Mouse (Mus musculus) midbrain, embryonic 13.5 days (tissue): ENCODE results near the gene Fam71e1. TPM values are rescaled to one million over a fixed set of nuclear protein-coding genes. Genes with fewer than 3 reads are reported as not detected.

Source experiments
- ATAC-seq: fragments of 200-750 bp; cut with Nextera tagmentation; 2 replicates; pipeline ENCODE4 v1.8.0; 2017; ENCODE audit warnings: mild to moderate bottlenecking, moderate TSS enrichment, moderate library complexity
- H3K27ac ChIP-seq: fragments of 300-500 bp; sonication (generic); 2 replicates; pipeline ENCODE4 v1.5.1; 2015; ENCODE audit warnings: inconsistent platforms, mild to moderate bottlenecking, moderate library complexity
- H3K27me3 ChIP-seq: fragments of 300-500 bp; sonication (generic); 2 replicates; pipeline ENCODE4 v1.6.1; 2015; ENCODE audit warnings: mild to moderate bottlenecking, inconsistent platforms
- H3K36me3 ChIP-seq: fragments of 300-500 bp; sonication (generic); 2 replicates; pipeline ENCODE4 v1.6.1; 2015; ENCODE audit warnings: mild to moderate bottlenecking, inconsistent platforms
- H3K4me1 ChIP-seq: fragments of 300-500 bp; sonication (generic); replicated peaks from 2 replicates; pipeline ENCODE4 v1.6.1; 2015; ENCODE audit warnings: inconsistent platforms
- H3K4me2 ChIP-seq: fragments of 300-500 bp; sonication (generic); replicated peaks from 2 replicates; pipeline ENCODE4 v1.6.1; 2015; ENCODE audit warnings: moderate library complexity, mild to moderate bottlenecking, inconsistent platforms
- H3K4me3 ChIP-seq: fragments of 300-500 bp; sonication (generic); replicated peaks from 2 replicates; pipeline ENCODE4 v1.5.1; 2015; ENCODE audit warnings: mild to moderate bottlenecking, inconsistent platforms
- H3K9ac ChIP-seq: fragments of 300-500 bp; sonication (generic); replicated peaks from 2 replicates; pipeline ENCODE4 v1.6.1; 2015; ENCODE audit warnings: mild to moderate bottlenecking, inconsistent platforms
- H3K9me3 ChIP-seq: fragments of 300-500 bp; sonication (generic); 2 replicates; pipeline ENCODE4 v1.6.1; 2016; ENCODE audit warnings: mild to moderate bottlenecking, inconsistent platforms
- WGBS: fragments of 180-500 bp; shearing (Covaris S2); methylation state at CpG from one replicate; pipeline ENCODE4 v1.1.7; 2015; 5-methylcytosine and 5-hydroxymethylcytosine counted together
- polyA plus RNA-seq: library from polyadenylated mRNA; unstranded; fragments of >200 nt; fragmentation: Nextera tagmentation; extraction: Ambion mirVana; gene quantifications from 2 replicates; pipeline ENCODE4 v1.2.1, GENCODE M21; 2015

Gene Fam71e1
- polyA plus RNA-seq, 1 experiment from 2014 or later: 43.0 TPM

GRCm38 (mm10) chr7:44465111-44465510 is 31.3 kb upstream of the Fam71e1 start, which contains the start of gene Aspdh:
TSS of gene Aspdh (plus strand) at chr7:44465391.
- H3K4me1 ChIP-seq: peaks cover 73% of the 10 kb centered on the region
- H3K27ac ChIP-seq: peak within 1 kb of the TSS; percentile 92
- no peaks in the 10 kb centered on the region for H3K9me3 ChIP-seq
- peak within 1 kb of the TSS; percentile 47 for H3K9ac ChIP-seq
- ATAC-seq: no peak
- H3K4me2 ChIP-seq: peak within 1 kb of the TSS; percentile 27
- peaks cover 10% of the 10 kb centered on the region; the same call in 1 of the 2 replicates for H3K27me3 ChIP-seq
- 37% methylated on average over 2 of the region's 2 CpGs for WGBS
- peaks cover 42% of the 10 kb centered on the region for H3K36me3 ChIP-seq
- no peak within 1 kb of the TSS for H3K4me3 ChIP-seq

- Histone ChIP-seq H3K4me3 (no peak overlapping the region), H3K4me2 (no peak overlapping the region), H3K9ac (no peak overlapping the region), H3K36me3 (peaks cover 31% of the 10 kb centered on the region), H3K9me3 (no peaks in the 10 kb centered on the region), H3K4me1 (peaks cover 78% of the 10 kb centered on the region), H3K27ac (peak overlapping the region; percentile 92), H3K27me3 (peaks cover 8% of the 10 kb centered on the region; the same call in 1 of the 2 replicates)
- WGBS: 76% methylated on average over 10 of the region's 10 CpGs
- ATAC-seq: no peak
Measured at GRCm38 (mm10) chr7:44466006-44466887, 30.1 kb upstream of the Fam71e1 start.

- no peak overlapping the region for H3K4me3 ChIP-seq
- peaks cover 24% of the 10 kb centered on the region for H3K36me3 ChIP-seq
- 0 out of 2 replicates have a peak, but pooled peaks cover 1% of the 10 kb centered on the region for H3K27me3 ChIP-seq
- peak; percentile 1; the same call in 1 of the 2 replicates for ATAC-seq
- peaks cover 78% of the 10 kb centered on the region for H3K4me1 ChIP-seq
- no peak overlapping the region for H3K4me2 ChIP-seq
- H3K9ac ChIP-seq: no peak overlapping the region
- H3K27ac ChIP-seq: peak overlapping the region; percentile 92
- no peaks in the 10 kb centered on the region for H3K9me3 ChIP-seq
- WGBS: 78% methylated on average over 16 of the region's 16 CpGs
Measured at GRCm38 (mm10) chr7:44466888-44467311, 29.5 kb upstream of the Fam71e1 start.

- H3K4me1 ChIP-seq: peaks cover 78% of the 10 kb centered on the region
- peaks cover 14% of the 10 kb centered on the region for H3K36me3 ChIP-seq
- peak; percentile 96 for ATAC-seq
Measured at GRCm38 (mm10) chr7:44467811-44468411, 28.5 kb upstream of the Fam71e1 start, which contains the start of gene Josd2. TSS of gene Josd2 (plus strand) at chr7:44467980.

GRCm38 (mm10) chr7:44468644-44469285 is 27.6 kb upstream of the Fam71e1 start:
- Histone ChIP-seq H3K36me3 (peaks cover 6% of the 10 kb centered on the region), H3K4me3 (peak overlapping the region; percentile 51), H3K4me2 (peak overlapping the region; percentile 74), H3K9me3 (no peaks in the 10 kb centered on the region), H3K27me3 (no peaks in the 10 kb centered on the region), H3K9ac (peak overlapping the region; percentile 69), H3K4me1 (peaks cover 77% of the 10 kb centered on the region), H3K27ac (peak overlapping the region; percentile 92)
- WGBS: 58% methylated on average over 15 of the region's 15 CpGs
- ATAC-seq: no peak

More at GRCm38 (mm10) chr7:44467811-44468411, 28.5 kb upstream of the Fam71e1 start, which contains the start of gene Josd2:
- peak within 1 kb of the TSS; percentile 51 for H3K4me3 ChIP-seq
- H3K27me3 ChIP-seq: no peaks in the 10 kb centered on the region
- H3K9ac ChIP-seq: peak within 1 kb of the TSS; percentile 69
- 1% methylated on average over 42 of the region's 42 CpGs for WGBS
- peak within 1 kb of the TSS; percentile 74 for H3K4me2 ChIP-seq
- no peaks in the 10 kb centered on the region for H3K9me3 ChIP-seq
- H3K27ac ChIP-seq: peak within 1 kb of the TSS; percentile 92

- Histone ChIP-seq H3K36me3 (no peaks in the 10 kb centered on the region), H3K9me3 (no peaks in the 10 kb centered on the region), H3K9ac (peak overlapping the region; percentile 11; the same call in 1 of the 2 replicates), H3K4me2 (peak overlapping the region; percentile 74; the same call in 1 of the 2 replicates), H3K4me1 (peaks cover 77% of the 10 kb centered on the region), H3K4me3 (no peak overlapping the region), H3K27ac (peak overlapping the region; percentile 92), H3K27me3 (no peaks in the 10 kb centered on the region)
- no peak for ATAC-seq
- 90% methylated on average over 16 of the region's 16 CpGs for WGBS
Measured at GRCm38 (mm10) chr7:44469677-44470675, 26.4 kb upstream of the Fam71e1 start.

GRCm38 (mm10) chr7:44470696-44471612 is 25.4 kb upstream of the Fam71e1 start:
- H3K27ac ChIP-seq: no peak overlapping the region
- peaks cover 73% of the 10 kb centered on the region for H3K4me1 ChIP-seq
- WGBS: 86% methylated on average over 16 of the region's 16 CpGs
- no peak overlapping the region for H3K4me3 ChIP-seq
- H3K36me3 ChIP-seq: no peaks in the 10 kb centered on the region
- no peak overlapping the region for H3K9ac ChIP-seq
- H3K9me3 ChIP-seq: no peaks in the 10 kb centered on the region
- no peak for ATAC-seq
- H3K27me3 ChIP-seq: 0 out of 2 replicates have a peak, but pooled peaks cover 2% of the 10 kb centered on the region
- H3K4me2 ChIP-seq: no peak overlapping the region

GRCm38 (mm10) chr7:44471880-44472557 is 24.4 kb upstream of the Fam71e1 start:
- no peak overlapping the region for H3K4me2 ChIP-seq
- WGBS: 55% methylated on average over 6 of the region's 6 CpGs
- H3K4me3 ChIP-seq: no peak overlapping the region
- peaks cover 8% of the 10 kb centered on the region; the same call in 1 of the 2 replicates for H3K27me3 ChIP-seq
- no peaks in the 10 kb centered on the region for H3K9me3 ChIP-seq
- H3K9ac ChIP-seq: no peak overlapping the region
- no peak overlapping the region; the same call in 1 of the 2 replicates for H3K27ac ChIP-seq
- no peak for ATAC-seq
- H3K4me1 ChIP-seq: peaks cover 64% of the 10 kb centered on the region
- no peaks in the 10 kb centered on the region for H3K36me3 ChIP-seq

GRCm38 (mm10) chr7:44472558-44472885 is 23.9 kb upstream of the Fam71e1 start:
- H3K4me2 ChIP-seq: no peak overlapping the region
- H3K4me3 ChIP-seq: no peak overlapping the region
- no peak overlapping the region; the same call in 1 of the 2 replicates for H3K27ac ChIP-seq
- H3K36me3 ChIP-seq: no peaks in the 10 kb centered on the region
- ATAC-seq: no peak
- no peaks in the 10 kb centered on the region for H3K9me3 ChIP-seq
- H3K9ac ChIP-seq: no peak overlapping the region
- H3K27me3 ChIP-seq: peaks cover 13% of the 10 kb centered on the region
- 17% methylated on average over 1 of the region's 1 CpGs for WGBS
- peaks cover 59% of the 10 kb centered on the region for H3K4me1 ChIP-seq
